Mouse (Mus musculus) large intestine, adult 2 months (tissue): Measurements from ENCODE around the gene P2ry14. TPM values are rescaled to one million over a fixed set of nuclear protein-coding genes. Genes with fewer than 3 reads are reported as not detected.

ENCODE experiments used
- DNase-seq: peaks from one replicate; pipeline ENCODE4 v3.0.0-alpha.2; 2012; ENCODE audit warnings: low read depth, low spot score
- WGBS: fragments of 180-500 bp; shearing (Covaris S2); methylation state at CpG from one replicate; pipeline ENCODE4 v1.1.7; 2018; 5-methylcytosine and 5-hydroxymethylcytosine counted together
- polyA plus RNA-seq: library from polyadenylated mRNA; depleted of rRNA; stranded (reverse); fragments of >200 nt; gene quantifications from 2 replicates; pipeline ENCODE4 v1.2.3, GENCODE M21; 2012; rRNA removed

The P2ry14 gene
- 12.0 and 12.7 TPM in 2 replicates for polyA plus RNA-seq

DNA sequence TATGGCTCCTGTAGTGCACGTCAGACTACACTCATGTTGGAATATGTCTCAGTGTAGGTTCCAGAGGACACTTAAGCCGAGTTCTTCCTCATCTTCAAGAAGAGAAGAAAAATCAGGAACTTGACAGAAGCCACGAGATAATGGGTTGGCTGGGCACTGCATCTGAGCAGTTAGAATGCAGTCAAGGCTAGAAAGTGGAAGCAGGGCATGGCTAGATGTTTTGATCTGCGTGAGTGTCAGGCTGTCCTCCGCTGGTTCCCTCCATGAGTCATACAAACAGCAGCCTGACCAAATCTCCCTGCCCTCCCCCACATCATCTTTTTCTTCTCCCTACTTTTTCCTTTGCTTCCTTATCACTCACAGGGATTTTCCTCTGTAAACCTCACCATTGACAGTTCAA is at the start of gene P2ry14:
Gene P2ry14, minus strand, starts transcription at position 195 of the 400 bp plus-strand sequence.
- no peak for DNase-seq
- 64% methylated on average over 5 of the region's 5 CpGs for WGBS

DNA sequence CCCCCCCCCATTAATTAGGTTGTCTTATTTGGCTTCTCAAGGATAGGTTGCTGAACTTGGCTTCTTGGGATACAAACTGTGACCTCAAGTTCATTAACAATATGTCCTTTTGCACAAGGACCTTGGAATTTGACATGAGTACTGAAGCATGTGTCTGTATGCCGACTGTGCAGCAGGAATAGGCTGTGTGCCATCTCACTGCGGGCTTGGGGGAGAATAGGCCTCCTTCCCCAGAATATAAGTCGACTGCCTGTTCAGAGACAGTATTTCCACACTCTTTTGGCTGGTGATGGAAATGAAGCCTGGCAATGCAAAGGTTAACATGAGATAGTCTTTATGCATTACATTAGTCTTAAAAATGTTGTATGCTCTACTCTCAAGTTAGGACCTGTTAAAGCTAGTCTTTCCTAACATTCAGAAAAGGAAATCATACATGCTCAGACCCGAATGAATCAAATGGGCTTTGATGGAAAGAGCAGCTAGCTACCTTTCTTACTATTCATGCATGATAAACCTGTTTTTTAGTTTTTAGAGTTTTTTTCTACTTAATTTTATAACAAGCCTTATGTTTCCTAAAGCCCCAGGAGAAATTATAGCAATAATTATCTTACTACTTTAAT is 44.0 kb upstream of the P2ry14 start:
- DNase-seq, result no peak
- WGBS, result 81% methylated on average over 4 of the region's 4 CpGs

DNA sequence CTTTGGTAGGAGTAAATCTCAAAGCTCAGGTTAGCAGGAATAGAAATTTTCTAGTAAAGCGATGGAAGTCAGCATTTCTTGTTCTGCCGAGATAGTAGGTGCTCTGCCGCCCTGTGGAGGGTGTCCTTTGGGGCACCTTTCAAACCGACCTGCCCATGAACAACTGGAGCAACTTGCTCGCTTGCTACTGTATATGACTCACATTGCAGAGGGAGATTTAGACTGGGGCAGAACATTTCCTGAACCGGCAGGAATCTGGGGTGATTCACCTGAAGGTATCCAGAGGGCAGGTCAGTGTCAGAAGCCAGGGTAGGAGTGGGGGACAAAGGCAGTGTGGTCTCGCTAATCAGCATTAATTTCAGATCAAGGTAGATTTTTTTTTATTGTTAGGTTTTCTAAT is 41.5 kb upstream of the P2ry14 start, which contains the start of gene Gpr87:
Gene Gpr87, minus strand, starts transcription at position 167 of the 400 bp plus-strand sequence.
- DNase-seq, result no peak
- 73% methylated on average over 7 of the region's 7 CpGs for WGBS

DNA sequence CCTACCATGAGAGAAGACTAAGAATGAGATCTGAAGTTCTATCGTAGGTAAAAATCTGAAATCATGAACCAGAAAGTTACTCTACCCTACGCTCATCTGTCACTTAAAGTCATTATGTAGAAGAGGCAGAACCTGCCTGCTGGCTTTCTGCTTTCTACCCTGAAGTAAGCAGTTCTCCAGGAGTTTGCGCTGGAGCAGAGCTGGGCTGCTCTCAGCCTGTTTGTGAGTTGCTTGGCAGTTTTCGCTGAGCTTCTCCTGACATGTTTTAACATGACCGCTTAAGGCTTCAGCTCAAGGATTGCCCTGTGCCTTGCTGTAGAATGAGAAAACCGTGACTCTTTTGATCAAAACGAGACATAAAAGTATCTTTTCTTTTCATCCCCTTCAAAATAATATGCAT is 40.7 kb upstream of the P2ry14 start:
- 90% methylated on average over 7 of the region's 7 CpGs for WGBS
- DNase-seq, result no peak

DNA sequence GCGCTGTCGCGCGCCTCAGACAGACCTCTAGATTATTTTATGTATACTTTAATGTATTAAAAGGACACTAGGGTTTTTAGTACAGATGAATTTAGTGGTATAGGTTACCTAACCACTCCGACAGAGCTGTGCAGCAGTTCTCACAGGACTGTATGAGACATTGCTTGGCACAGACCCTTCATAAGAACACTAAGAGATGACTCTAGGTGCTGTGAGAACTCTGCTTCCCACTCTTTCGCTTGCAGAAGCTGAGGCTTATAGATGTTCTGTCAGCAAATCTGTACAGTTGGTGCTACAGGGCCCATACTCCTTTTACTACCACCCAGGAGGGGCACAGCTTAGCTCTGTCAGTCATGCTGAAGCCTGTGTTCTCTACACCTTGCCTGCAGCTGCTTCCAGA is 38.3 kb upstream of the P2ry14 start:
- DNase-seq, result no peak
- 93% methylated on average over 6 of the region's 6 CpGs for WGBS

DNA sequence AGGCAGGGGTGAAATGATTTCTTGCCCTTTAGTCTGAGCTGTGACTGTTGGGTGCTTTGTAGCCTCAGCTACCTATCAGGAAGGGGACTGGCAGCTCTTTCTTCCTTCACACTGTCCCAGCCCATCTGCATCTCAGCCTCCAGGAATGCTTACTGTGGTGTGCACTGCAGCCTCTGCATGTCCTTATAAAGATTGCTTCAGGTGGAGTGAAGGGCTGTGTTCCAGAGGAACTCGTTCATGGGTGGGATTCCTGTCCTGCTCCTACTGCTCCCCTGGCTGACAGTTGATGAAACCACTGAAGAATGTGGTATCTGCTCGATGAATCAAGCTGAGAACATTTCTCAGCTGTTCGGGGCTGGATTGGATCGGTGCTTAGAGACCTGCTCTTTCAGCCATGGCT is 33.9 kb upstream of the P2ry14 start:
- WGBS, result 73% methylated on average over 4 of the region's 4 CpGs

DNA sequence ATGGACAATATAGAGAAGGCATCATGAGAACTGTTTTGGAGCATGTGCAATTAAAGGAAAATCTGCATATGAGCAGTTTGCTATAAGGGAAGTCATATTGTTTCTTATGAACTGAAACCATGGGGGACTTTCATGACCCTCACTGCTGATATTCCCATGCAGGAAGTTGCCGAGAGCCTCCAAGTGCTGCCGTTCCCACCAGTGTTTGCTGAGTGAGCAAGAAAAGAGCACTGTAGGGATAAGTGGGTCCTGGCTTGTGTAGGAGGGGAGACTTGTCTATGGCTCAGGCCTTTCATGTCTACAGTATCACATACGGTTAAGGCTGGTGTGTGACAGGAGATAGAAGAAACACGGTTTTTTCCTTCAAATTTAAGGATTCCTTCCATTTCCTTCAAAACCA is 32.2 kb upstream of the P2ry14 start:
- DNase-seq, result no peak
- WGBS, result 87% methylated on average over 4 of the region's 4 CpGs

More for the DNA sequence above, 33.9 kb upstream of the P2ry14 start:
- DNase-seq, result no peak

DNA sequence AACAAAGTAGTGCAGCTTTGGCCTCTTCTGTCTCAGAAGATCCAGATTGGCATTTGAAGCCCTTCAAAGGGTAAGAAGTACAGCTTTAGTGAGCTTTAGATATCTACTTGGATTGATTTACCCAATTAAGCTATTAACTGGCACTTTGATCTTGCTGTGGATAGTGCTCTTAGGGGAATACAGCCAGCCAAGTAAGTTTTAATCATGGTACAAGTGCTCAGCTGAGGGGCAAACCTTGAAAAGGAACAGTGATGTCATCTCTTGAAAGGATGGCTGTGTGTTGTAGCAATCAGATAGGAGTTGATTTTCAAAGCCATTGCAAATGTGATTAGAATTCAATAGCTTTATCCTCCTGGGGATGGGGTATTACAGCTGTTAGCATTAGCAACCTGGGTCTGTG is 28.7 kb upstream of the P2ry14 start:
- no peak for DNase-seq

DNA sequence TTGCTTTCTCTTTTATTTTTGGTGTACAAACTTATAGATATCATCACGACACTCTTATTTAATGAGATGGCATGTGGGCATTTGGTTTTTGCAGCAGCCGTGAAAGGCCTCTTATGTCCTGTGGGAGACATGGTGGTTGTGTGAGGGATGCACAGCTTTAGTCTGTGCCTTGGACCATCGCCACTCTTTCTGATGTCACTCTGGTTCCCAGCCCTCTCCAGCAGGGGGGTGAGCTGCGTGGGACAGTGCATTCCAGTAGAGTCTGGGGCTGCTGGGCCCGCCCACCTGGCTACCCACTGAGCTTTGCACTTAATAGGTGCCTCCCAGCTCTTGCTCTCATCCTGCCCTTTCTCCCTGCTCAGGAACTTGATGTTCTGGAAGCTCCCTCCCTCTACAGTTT is 27.7 kb upstream of the P2ry14 start:
- DNase-seq, result no peak
- 65% methylated on average over 5 of the region's 5 CpGs for WGBS

DNA sequence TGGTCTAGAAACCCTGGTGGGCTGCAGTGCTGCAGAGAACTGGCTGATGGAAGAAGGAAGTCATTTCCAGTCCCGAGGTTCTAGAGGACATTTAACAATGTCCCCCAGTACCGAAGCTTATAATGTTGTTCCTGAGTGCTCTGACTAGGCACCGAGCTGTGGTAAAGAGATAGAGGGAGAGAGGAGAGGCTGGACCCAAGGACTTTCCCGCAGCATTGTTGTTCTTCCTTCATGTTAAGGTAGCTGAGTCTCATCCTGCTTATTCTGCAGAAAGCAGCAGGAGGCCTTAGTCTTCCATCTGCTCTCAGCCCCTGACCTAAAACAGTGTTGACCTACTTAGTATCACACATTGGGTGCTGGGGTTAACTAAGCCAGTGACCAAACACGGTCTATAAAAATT is 23.5 kb upstream of the P2ry14 start:
- WGBS, result 71% methylated on average over 5 of the region's 5 CpGs
- DNase-seq, result no peak

DNA sequence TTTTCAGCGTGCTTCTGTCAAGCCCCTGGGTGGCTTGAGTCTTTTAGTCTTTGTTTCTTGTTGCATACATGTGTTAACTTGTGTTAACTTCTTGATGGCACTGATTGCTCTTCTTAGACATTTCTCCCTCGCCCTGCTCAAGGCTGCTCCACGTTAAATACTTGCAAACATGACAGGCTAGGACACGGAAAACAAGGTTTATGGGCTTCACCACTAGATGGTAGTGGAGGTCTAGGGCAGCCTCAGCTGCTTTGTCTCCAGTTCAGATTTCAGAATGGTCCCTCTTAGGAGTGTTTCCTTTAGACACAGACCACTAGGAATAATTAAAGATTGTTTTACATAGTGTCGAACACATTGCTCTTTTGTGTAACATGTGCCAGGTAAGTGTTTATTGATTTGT is 21.8 kb upstream of the P2ry14 start:
- 16% methylated on average over 5 of the region's 5 CpGs for WGBS
- no peak for DNase-seq

DNA sequence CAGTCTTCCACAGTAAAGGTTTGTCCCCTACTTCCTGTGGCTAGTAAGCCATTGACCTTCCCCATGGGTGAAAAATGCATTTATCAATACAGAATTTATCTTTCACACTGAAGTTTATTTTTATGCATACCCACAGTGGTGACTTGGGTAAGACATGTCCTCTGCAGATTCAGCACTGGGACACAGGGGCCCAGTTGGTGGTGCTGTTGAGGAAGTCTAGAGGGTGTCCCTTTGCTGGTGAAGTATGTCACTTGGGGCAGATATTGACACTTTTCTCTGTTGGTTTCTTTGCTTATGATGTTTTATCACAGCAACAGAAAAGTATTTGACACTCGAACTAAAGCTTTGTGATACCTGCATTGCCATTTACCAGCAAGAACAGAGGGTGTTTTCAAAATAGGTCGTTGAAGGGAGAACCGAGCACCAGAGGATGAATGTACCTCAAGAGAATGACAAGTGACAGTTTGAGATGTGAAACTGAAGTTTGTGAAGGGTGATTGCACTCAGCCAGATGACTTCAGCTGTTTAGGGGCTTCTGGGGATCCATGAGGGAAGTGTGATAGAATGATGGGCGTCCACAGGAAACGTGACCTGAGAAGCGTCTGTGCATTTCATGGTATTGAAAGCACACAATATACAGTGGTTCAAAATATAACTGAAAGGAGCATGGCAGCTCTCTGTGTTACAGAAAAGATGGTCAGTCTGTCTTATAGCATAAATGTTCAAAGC is 21.2 kb upstream of the P2ry14 start:
- 72% methylated on average over 6 of the region's 6 CpGs for WGBS
- DNase-seq, result no peak

DNA sequence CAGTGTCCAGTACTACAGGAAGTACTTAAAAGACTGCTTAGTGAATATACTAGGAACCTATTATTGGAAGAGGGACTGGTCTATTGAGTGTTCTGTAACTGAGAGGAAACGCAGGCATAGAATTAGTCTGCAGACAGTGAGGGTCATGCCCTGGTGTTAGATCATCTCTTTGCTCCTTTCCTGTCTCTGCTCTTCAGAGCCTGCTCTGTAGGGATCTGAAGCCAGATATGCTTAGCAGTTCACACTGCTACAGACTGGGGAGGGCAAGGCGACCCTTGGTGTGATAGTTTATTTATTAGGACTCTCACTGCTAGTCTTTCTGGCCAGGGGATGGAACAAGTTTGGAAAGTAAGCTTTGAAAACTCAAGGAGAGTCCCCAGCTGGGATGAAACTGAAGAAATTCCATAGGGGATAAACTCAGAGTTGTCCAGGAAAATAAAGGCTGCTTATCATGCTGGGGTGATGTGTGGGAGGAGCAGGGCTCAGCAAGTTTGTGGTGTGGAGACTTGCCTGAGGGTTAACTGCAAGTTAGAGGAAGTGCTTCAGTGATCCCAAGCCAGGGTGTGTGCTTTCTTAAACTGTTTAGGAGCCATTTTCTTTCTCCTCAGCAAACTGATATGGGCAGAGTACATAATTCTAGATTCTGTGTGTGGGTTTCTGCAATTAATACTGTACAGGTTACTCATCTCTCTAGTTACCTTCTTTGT is 16.7 kb upstream of the P2ry14 start:
- 62% methylated on average over 2 of the region's 2 CpGs for WGBS
- DNase-seq, result no peak

DNA sequence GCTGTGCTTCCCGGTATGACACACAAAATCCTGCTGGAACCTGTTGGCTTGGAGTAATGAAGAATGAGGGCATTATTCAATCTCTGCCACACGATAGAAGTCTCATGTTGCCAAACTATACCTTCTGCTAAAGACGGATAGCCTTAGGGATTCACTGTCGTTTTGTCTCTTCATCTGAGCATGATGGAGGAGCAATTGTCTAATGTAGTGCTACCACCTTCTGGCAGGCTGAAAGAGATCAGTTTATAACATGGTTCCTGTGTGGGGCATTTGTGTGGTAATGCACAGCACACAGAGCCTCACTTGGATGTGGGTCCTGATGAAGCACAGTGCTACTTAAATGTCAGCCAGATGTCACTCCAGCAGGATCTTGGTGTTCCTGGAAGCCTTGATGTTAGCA is 15.8 kb upstream of the P2ry14 start:
- WGBS, result 76% methylated on average over 4 of the region's 4 CpGs
- no peak for DNase-seq

DNA sequence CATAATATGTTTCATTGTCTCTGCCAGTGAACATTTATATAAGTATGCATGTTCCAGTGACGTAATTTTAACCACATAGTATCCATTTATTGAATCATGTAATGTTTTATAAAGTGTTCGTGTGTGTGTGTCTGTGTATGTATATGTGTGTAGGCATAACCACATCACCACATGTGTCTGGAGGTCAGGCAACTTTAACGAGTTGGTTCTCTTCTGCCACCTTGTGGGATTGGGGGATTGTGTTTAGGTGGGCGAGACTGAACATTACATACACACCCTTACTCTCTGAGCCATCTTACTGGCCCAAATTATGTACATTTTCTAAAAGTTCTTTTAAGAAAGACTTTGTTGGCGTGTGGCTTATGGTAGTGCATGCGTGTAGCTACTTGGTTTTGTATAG is 15.1 kb upstream of the P2ry14 start:
- WGBS, result 79% methylated on average over 6 of the region's 6 CpGs

DNA sequence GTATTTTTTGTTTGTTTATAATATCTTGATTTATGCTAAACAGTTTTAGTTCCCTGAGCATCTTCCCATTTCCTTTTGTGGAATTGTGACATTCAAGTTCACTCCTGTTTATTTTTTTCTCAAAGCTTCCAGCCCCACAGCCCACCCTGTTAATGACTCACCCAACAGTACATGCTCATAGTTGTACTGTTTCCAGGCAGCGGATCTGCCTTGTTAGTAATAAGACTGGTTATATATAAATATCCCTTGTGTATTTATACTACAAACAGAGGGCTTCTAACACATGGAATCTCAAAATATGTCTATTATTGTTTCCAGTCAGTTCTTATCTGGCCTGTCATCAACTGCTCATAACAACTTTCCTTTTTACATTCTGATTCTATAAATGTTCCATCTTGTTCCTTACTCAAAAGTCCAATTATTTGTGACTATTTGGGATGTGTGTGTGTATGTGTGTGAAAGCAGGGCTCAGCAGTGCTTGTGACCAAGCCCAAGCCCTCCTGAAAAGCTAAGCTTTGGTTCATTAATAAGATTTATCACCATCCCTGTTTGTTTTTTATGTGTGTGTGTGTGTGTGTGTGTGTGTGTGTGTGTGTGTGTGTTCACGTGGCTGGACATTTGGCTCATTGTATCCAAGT is 14.1 kb upstream of the P2ry14 start:
- 70% methylated on average over 2 of the region's 2 CpGs for WGBS
- no peak for DNase-seq

More for the DNA sequence above, 15.1 kb upstream of the P2ry14 start:
- no peak for DNase-seq

DNA sequence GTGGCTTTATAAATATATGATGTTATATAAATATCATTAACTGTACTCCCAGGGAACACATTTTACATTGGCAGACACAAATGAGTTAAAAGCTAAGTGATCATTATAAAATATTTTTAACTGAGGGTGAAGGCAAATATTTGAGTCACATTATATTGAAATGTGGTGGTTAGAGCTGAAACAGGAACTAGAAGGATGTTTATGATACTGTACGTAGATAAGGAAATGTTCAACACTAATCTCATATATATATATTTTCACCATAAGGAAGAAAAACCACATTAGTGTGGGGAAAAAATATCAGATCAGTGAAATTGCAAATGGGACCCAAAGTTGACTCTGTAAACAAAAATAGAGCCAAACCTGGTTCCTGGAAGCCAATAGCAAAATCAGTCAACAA is 7.0 kb upstream of the P2ry14 start:
- 33% methylated on average over 1 of the region's 1 CpGs for WGBS
- DNase-seq, result no peak

DNA sequence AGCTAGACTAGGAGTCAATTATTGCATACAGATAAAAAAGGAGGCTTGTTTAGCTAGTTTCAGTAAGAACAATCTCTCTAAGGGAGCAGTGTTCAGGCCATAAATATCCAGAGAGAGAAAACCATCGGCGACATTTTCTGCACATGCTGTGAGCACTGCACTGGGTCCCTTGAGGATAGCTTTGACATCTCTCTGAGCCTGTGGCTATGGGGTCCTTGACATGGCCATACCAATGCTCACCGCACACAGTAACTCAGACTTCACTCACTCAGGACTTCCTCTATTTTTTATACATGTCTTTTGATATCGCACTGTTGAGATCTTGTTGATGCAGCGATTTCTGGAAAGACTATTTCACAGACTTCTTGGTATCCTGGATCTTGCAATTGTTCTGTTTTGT is 3.6 kb upstream of the P2ry14 start:
- DNase-seq, result no peak
- WGBS, result 90% methylated on average over 5 of the region's 5 CpGs

DNA sequence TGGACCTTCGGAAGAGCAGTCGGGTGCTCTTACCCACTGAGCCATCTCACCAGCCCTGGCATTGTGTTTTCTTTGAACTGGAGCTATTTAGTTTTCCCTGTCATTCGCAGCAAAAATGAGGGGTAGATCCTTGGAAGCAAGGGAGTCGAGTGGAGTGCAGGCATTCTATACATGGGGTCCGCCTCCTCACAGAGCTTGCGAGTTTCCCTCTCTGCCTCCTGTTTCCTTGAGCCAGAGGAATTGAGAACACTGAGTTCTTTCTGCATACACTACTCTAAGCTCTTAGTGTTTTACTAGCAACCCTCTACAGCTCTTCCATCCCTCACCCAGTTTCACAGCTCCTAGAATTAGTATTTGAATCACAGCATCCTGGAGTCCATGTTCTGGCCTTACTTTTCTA is 2.0 kb upstream of the P2ry14 start:
- WGBS, result 93% methylated on average over 6 of the region's 6 CpGs

DNA sequence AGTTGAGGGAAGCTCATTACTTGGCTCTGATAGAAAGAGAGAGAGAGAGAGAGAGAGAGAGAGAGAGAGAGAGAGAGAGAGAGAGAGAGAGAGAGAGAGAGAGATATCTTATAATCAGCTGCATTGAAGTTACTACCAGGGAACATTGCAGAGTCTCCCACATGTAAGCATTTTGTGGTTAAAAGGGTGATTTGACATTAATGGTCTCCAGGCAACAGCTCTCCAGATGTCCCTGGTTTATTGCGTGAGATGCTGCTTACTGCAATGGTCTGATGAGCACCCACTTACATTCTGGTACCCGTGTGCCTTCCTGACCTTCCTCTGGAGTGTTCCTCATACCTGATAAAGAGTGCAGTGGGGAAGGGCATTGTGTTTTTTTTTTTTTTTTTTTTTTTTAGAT is 1.5 kb upstream of the P2ry14 start:
- 74% methylated on average over 2 of the region's 2 CpGs for WGBS
- no peak for DNase-seq

More for the DNA sequence above, 2.0 kb upstream of the P2ry14 start:
- no peak for DNase-seq
